Mouse (Mus musculus) MEL-GATA-1-ER (cell line): ENCODE results near the gene Dthd1.

Source experiments
- DNase-seq: peaks from one replicate; pipeline ENCODE4 v3.0.0-alpha.2; 2012; ENCODE audit warnings: low read depth; ENCODE audit errors: extremely low read depth

Dthd1 gene

GRCm38 (mm10) chr5:62858282-62858681 lies 44.7 kb downstream of the Dthd1 start:
- no peak for DNase-seq

DNA sequence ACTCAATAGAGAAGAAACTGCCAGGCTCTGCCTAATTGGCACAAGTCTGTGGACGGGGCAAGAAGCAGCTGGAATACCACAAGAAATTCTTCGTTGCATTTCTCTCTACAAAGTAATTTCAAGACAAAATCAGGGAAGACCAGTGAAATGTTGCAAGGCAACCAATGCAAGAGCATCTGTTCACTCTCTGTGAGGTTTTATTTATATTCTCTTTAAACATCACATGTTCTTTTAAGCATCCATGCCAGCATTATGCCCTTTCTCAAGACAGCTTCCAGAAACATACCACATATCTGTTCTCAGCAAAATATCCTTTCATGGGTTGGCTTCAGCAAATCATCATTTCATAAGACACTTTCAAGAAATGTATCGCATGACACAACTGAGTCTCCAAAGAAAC lies 50.7 kb downstream of the Dthd1 start:
- DNase-seq = no peak

DNA sequence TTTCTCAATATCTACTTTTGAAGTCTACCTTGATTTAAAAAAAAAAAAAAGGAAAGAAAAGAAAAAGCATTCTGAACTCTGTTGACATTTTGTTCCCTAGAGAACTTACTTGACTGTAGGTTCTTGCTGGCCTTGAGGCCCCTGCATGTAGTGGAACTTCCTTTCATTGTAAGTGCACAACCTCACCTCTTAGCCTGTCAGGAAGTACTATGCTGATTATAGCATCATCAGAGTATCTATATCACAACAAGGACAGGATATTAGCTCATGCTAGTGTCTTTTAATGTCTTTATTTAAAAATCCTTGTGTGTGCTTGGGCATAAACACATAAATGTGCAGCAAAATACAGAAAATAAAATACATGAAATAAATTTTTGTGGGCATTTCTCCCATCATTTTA lies 53.4 kb downstream of the Dthd1 start:
- DNase-seq = no peak

GRCm38 (mm10) chr5:62879530-62879929 lies 65.9 kb downstream of the Dthd1 start:
- DNase-seq = no peak

DNA sequence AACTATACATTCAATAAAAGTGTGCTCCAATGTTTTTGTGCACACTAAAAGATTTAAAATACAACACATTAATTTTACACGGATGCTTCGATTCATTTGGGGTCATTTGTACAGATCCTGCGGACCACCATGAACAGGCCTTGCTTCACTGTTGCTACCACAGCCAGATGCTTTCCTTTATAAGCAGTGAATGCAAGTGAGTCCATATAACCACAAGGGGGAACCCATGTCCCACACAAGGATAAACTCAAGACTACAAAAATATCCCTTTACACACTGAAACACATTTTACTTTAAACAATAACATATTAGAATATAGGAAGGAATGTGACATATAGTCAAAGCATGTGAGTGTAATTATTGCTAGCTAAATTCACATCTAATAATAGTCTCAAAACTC lies 81.7 kb downstream of the Dthd1 start:
- DNase-seq = peak; percentile 2

DNA sequence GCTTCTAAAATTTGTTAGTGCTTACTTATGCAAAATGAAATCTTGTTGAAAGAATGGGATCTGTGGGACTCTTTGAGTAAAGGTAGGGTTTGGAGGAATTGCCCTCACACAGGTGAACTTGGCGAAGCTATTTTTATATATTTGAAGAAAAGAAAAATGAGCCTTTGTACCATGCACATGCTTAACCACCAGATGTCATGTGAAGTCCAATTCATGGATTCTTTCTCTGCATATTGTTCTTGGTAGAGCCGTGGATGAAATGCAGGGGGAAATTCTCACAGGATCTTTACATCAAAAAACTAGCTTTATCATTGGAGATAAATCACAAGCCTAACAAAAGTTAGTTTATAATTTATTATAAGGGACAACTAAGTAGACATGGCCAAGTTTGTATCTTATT lies 93.3 kb downstream of the Dthd1 start:
- DNase-seq = no peak

DNA sequence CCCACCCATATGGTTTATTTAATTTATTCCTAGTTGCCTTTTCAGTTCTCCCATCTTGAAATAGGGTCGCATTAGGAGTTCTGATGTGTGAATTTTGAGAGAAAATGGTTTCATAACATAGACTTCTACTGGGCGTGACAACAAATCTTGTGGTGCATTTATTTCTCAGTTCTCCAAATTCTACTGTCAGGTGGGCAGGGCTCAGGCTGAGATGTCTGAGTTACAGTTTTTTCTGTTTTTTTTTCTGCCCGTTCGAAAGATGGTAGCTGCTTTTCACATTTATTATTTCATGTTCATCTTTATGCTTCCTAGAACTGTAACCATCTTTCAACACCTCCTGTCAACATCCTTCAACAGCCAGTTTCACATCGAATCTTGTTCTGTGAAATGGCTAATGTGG lies 95.5 kb downstream of the Dthd1 start:
- no peak for DNase-seq

DNA sequence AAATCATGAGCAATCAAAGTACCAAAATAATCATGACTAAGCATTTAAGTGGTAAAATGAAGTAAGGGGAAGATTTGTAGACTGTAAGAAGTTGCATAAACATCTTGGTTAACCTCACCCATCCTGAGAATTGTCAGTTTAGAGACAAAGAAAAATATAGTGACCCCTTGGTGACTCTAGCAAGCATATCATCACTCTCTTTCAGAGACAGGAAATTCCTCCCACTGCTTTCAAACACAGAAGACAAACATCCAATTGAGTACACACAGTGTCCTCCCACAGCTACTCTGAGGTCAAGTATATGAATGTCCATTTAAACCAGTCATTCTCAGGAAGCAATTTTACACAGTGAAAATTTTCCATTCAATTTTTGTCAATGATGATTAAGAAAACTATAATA lies 111.0 kb downstream of the Dthd1 start:
- DNase-seq = no peak
